Mouse (Mus musculus): ENCODE measurements around the gene Aff3. TPM values are rescaled to one million over a fixed set of nuclear protein-coding genes. Genes with fewer than 3 reads are reported as not detected.

The Aff3 gene
- polyA plus RNA-seq, 1 experiment from 2014 or later, result 38.0 TPM

- H3K4me2 ChIP-seq, result no peak overlapping the region
- no peak overlapping the region for H3K4me3 ChIP-seq
- H3K4me1 ChIP-seq, result peaks cover 26% of the 10 kb centered on the region
- no peaks in the 10 kb centered on the region for H3K9me3 ChIP-seq
- WGBS, result 67% methylated on average over 12 of the region's 12 CpGs
- no peak overlapping the region for H3K9ac ChIP-seq
- H3K36me3 ChIP-seq (replicated peaks), result no peaks in the 10 kb centered on the region
- H3K27me3 ChIP-seq (replicated peaks), result no peaks in the 10 kb centered on the region
- ATAC-seq (replicated peaks), result no peak
- H3K27ac ChIP-seq, result no peak overlapping the region
Observed at GRCm38 (mm10) chr1:38513970-38514633, 150.7 kb downstream of the Aff3 start.

DNA sequence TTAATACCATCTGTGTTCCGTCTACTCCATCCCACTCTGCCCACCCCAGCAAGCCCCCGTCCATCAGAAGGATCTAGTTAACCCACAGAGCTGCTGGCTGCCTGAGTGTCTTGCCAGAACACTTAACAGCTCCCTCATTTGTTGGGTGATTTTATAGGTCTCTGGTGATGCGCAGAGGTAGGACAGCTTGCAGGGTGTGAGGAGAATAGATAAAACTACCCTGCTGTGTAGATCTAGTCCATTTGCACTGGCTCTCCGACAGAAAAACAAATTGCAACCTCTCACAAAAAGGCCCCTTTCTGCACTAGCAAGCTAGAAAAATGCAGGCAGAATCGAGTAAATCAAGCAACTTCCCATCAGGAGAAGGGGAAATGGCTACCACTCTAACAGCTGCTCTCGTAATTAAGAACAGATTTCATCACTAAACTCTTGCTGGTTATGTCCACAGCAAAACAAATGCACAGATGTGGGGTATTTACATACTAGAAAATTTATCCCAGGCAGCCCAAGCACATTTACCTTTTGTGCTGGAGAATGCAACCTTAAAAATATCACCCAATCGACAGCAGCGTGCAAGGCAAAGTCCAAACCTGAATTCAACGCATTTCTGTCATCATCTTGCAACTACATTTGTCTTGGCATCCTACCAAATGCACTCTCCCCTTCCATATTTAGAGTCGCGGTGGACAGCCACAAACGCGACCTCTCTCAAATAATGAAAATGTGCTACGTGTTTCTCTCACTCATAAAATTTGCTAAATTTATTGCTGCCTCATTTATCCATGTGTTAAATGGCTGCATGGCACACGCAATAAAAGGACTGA lies 152.3 kb downstream of the Aff3 start:
- Histone ChIP-seq H3K27ac (peak overlapping the region; percentile 25), H3K9ac (no peak overlapping the region), H3K27me3 (replicated peaks) (no peaks in the 10 kb centered on the region), H3K4me1 (peaks cover 26% of the 10 kb centered on the region), H3K9me3 (no peaks in the 10 kb centered on the region), H3K4me3 (no peak overlapping the region), H3K4me2 (no peak overlapping the region), H3K36me3 (replicated peaks) (no peaks in the 10 kb centered on the region)
- WGBS, result 58% methylated on average over 15 of the region's 15 CpGs
- ATAC-seq (replicated peaks), result peak; percentile 38; the same call in 1 of the 2 replicates

- Histone ChIP-seq H3K27me3 (replicated peaks) (no peaks in the 10 kb centered on the region), H3K9ac (no peak overlapping the region), H3K4me2 (no peak overlapping the region), H3K27ac (no peak overlapping the region), H3K9me3 (no peaks in the 10 kb centered on the region), H3K4me3 (no peak overlapping the region), H3K36me3 (replicated peaks) (no peaks in the 10 kb centered on the region), H3K4me1 (peaks cover 30% of the 10 kb centered on the region)
- no peak for ATAC-seq (replicated peaks)
- WGBS, result 52% methylated on average over 5 of the region's 5 CpGs
Observed at GRCm38 (mm10) chr1:38511076-38511475, 153.7 kb downstream of the Aff3 start.

DNA sequence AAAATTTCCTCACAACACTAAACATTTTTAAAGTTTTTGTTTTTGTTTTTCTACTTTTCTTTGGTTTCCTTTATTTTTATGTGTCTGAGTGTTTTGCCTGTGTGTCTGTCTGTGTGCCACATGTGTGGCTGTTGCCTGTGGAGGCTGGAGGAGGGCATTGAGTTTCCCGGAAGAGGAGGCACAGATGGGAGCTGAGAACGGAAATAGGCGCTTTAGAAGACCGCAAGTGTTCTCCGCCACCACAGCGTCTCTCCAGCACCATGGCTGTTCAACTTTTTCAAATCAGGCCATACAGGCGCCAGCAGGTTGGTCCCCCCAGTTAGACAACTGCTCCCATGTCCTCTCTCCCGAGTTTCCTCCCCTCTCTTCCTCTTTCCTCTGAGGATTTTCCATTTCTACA lies 155.5 kb downstream of the Aff3 start:
- Histone ChIP-seq H3K27me3 (replicated peaks) (no peaks in the 10 kb centered on the region), H3K4me2 (no peak overlapping the region), H3K9me3 (no peaks in the 10 kb centered on the region), H3K9ac (no peak overlapping the region), H3K27ac (no peak overlapping the region), H3K4me3 (no peak overlapping the region), H3K36me3 (replicated peaks) (no peaks in the 10 kb centered on the region), H3K4me1 (peaks cover 30% of the 10 kb centered on the region)
- 92% methylated on average over 8 of the region's 8 CpGs for WGBS
- no peak for ATAC-seq (replicated peaks)

GRCm38 (mm10) chr1:38507636-38508179 lies 157.0 kb downstream of the Aff3 start:
- H3K27me3 ChIP-seq (replicated peaks), result no peaks in the 10 kb centered on the region
- no peak overlapping the region for H3K27ac ChIP-seq
- no peaks in the 10 kb centered on the region for H3K36me3 ChIP-seq (replicated peaks)
- H3K4me1 ChIP-seq, result peaks cover 37% of the 10 kb centered on the region
- no peak overlapping the region for H3K9ac ChIP-seq
- no peak overlapping the region for H3K4me2 ChIP-seq
- H3K4me3 ChIP-seq, result no peak overlapping the region
- no peaks in the 10 kb centered on the region for H3K9me3 ChIP-seq
- WGBS, result 87% methylated on average over 7 of the region's 7 CpGs
- ATAC-seq (replicated peaks), result no peak

DNA sequence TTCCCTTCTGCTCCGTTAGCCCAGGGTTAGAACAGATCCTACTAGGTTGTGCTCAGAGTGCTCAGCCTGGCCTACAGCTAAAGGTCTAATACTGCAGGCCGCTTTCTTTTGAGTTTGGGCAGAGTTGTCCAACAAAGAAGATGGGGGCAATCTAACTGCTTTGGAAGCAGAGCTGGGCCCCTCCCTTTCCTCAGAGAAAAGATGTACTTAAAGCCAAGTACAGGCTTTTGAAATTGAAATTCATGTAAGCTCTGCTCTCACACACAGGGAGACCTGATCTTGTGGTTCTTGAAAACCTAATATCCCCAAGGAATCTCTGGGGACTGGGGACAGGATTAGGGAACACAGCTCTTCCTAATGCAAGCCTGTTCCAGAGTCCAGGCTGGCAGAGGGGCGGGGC lies 158.4 kb downstream of the Aff3 start:
- H3K9ac ChIP-seq, result no peak overlapping the region
- H3K27ac ChIP-seq, result no peak overlapping the region
- no peak overlapping the region for H3K4me2 ChIP-seq
- H3K4me1 ChIP-seq, result peaks cover 34% of the 10 kb centered on the region
- no peak overlapping the region for H3K4me3 ChIP-seq
- H3K9me3 ChIP-seq, result no peaks in the 10 kb centered on the region
- ATAC-seq (replicated peaks), result no peak
- WGBS, result 86% methylated on average over 3 of the region's 3 CpGs
- H3K27me3 ChIP-seq (replicated peaks), result no peaks in the 10 kb centered on the region
- H3K36me3 ChIP-seq (replicated peaks), result no peaks in the 10 kb centered on the region

GRCm38 (mm10) chr1:38503431-38504089 lies 161.2 kb downstream of the Aff3 start:
- Histone ChIP-seq H3K27me3 (replicated peaks) (no peaks in the 10 kb centered on the region), H3K9me3 (no peaks in the 10 kb centered on the region), H3K4me3 (no peak overlapping the region), H3K9ac (no peak overlapping the region), H3K27ac (peak overlapping the region; percentile 48), H3K36me3 (replicated peaks) (no peaks in the 10 kb centered on the region), H3K4me1 (peaks cover 26% of the 10 kb centered on the region), H3K4me2 (no peak overlapping the region)
- peak; percentile 58 for ATAC-seq (replicated peaks)
- WGBS, result 37% methylated on average over 13 of the region's 13 CpGs

GRCm38 (mm10) chr1:38502797-38503196 lies 162.0 kb downstream of the Aff3 start:
- ATAC-seq (replicated peaks), result peak; percentile 73; the same call in 1 of the 2 replicates

DNA sequence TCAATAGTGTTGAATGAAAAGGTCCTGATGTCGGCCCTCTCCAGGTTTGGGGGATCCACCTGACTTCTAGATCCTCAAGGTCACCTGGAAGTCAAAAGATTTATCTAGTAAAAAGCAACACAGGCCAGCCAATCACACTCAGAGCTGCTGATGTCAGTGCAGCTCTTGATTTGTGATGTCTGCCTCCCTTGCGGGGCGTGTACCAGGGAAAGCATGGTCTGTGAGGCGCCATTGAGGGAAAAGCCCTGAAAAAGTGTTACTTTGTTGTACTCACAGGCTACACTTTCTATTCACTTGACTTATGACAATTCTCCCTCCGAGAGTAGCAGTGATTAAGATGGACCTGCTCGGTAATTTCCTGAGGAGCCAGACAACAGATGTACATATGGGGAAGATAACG lies 163.5 kb downstream of the Aff3 start:
- H3K36me3 ChIP-seq (replicated peaks), result no peaks in the 10 kb centered on the region
- no peak overlapping the region for H3K27ac ChIP-seq
- no peak overlapping the region for H3K9ac ChIP-seq
- WGBS, result 89% methylated on average over 7 of the region's 7 CpGs
- peaks cover 37% of the 10 kb centered on the region for H3K4me1 ChIP-seq
- no peak for ATAC-seq (replicated peaks)
- H3K4me3 ChIP-seq, result no peak overlapping the region
- no peak overlapping the region for H3K4me2 ChIP-seq
- no peaks in the 10 kb centered on the region for H3K9me3 ChIP-seq
- no peaks in the 10 kb centered on the region for H3K27me3 ChIP-seq (replicated peaks)

More at GRCm38 (mm10) chr1:38502797-38503196, 162.0 kb downstream of the Aff3 start:
- Histone ChIP-seq H3K27ac (peak overlapping the region; percentile 57), H3K9ac (no peak overlapping the region), H3K27me3 (replicated peaks) (no peaks in the 10 kb centered on the region), H3K4me2 (no peak overlapping the region), H3K4me3 (no peak overlapping the region), H3K4me1 (peaks cover 28% of the 10 kb centered on the region), H3K9me3 (no peaks in the 10 kb centered on the region), H3K36me3 (replicated peaks) (no peaks in the 10 kb centered on the region)
- 28% methylated on average over 7 of the region's 7 CpGs for WGBS

DNA sequence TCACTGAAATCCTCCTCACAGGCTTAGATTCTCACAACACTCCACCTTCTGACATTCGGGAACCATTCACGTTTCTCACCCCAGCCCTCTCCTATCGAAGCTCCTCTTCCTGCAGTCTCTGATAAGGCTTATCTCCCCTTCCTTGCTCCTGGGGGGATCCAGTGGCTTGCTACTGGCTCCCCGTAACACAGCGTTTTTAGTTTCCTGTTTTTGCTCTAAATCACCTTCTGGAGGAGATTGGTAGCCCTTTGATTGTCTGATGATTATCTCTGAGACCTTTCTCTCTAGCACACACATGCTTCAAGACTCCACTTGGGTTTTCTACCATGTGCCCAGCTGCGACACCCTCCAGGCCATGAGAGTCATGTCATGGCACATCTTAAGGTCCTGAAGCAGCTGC lies 165.3 kb downstream of the Aff3 start:
- Histone ChIP-seq H3K4me3 (no peak overlapping the region), H3K9me3 (no peaks in the 10 kb centered on the region), H3K9ac (no peak overlapping the region), H3K36me3 (replicated peaks) (no peaks in the 10 kb centered on the region), H3K27me3 (replicated peaks) (no peaks in the 10 kb centered on the region), H3K4me1 (peaks cover 37% of the 10 kb centered on the region), H3K4me2 (no peak overlapping the region), H3K27ac (no peak overlapping the region)
- 80% methylated on average over 6 of the region's 6 CpGs for WGBS
- no peak for ATAC-seq (replicated peaks)

DNA sequence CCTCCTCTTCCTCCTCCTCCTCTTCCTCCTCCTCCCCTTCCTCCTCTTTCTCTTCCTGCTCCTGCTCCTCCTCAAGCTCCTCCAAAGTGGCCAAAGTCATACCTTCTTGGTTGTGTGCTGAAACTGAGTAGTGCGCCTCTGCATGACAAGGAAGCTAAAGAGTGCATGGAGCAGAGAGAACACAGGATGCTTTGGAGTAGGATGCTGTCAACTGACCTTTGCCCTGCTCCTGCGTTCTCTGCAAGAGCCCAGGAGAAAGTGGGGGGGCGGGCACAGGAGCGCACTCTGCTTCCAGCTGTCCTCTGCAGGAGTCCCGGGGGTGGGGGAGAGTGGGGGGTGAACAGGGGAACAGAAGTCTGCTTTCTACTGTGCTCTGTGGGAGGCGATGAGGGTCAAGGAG lies 167.2 kb downstream of the Aff3 start:
- ATAC-seq (replicated peaks), result no peak
- Histone ChIP-seq H3K4me3 (no peak overlapping the region), H3K36me3 (replicated peaks) (no peaks in the 10 kb centered on the region), H3K9ac (no peak overlapping the region), H3K4me2 (no peak overlapping the region), H3K4me1 (peaks cover 23% of the 10 kb centered on the region), H3K27ac (0 out of 2 replicates have a peak overlapping the region, but pooled peaks have one; percentile 14), H3K27me3 (replicated peaks) (no peaks in the 10 kb centered on the region), H3K9me3 (no peaks in the 10 kb centered on the region)
- WGBS, result 35% methylated on average over 6 of the region's 6 CpGs

- no peak overlapping the region for H3K9ac ChIP-seq
Observed at GRCm38 (mm10) chr1:38496886-38497528, 167.7 kb downstream of the Aff3 start.

More at GRCm38 (mm10) chr1:38496886-38497528, 167.7 kb downstream of the Aff3 start:
- H3K27ac ChIP-seq, result peak overlapping the region; percentile 62
- no peak overlapping the region for H3K4me3 ChIP-seq
- H3K4me2 ChIP-seq, result no peak overlapping the region
- peak; percentile 55 for ATAC-seq (replicated peaks)
- H3K36me3 ChIP-seq (replicated peaks), result no peaks in the 10 kb centered on the region
- H3K4me1 ChIP-seq, result peaks cover 17% of the 10 kb centered on the region
- H3K27me3 ChIP-seq (replicated peaks), result no peaks in the 10 kb centered on the region
- 55% methylated on average over 10 of the region's 10 CpGs for WGBS
- no peaks in the 10 kb centered on the region for H3K9me3 ChIP-seq

Measured in midbrain, embryonic 15.5 days (tissue).